Mouse (Mus musculus) CD8-positive naive resting alpha-beta T cell, adult 2 months (primary cell): Measurements from ENCODE around the gene Sapcd1.

Source experiments
- DNase-seq, 2 experiments: peaks; one replicate each; pipeline ENCODE4 v3.0.0; 2022; ENCODE audit warnings: low read depth in 2 of 2, low spot score in 2 of 2

Gene Sapcd1

DNA sequence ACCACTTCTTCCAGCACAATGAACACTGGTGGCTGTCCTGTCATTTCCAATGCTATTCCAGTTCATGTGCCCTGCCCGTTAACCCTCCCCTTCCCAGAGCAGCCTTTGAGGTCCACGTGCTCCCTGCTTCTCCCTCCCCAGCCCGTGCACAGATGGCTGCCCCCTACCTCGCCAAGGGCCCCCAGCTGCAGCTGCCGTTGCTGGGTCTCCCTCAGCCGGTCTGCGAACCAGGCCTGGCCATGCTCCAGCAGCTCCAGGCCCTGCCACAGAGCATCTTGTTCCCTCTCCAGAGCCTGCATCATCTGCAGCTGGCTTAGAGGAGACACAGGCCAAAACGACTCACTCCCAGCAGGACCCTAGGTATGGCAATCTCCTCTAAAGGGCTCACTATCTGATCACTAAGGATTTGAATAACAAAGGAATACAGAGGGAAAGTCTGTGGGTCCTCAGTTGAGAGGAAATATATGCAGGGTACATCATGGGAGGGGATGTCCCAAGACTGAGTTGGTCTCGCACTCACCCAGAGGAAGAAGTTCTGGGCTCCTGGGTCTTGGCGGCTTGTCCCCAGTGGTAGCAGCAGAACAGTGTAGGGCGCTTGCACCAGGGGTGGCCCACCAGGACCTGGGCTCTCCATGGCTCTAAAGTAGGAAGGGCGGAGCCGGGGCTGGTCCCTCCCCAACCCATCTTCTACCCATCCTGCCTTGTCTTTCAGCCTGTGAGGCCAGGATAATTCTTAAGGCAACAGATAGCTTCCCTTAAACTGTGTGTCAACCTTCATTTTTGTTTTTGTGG, at the start of gene Sapcd1:
Gene Sapcd1 (minus strand): TSS at position 740 of the 792 bp plus-strand sequence.
- no peak for DNase-seq

- no peak for DNase-seq
These were observed 49.5 kb upstream of the Sapcd1 start for GRCm38 (mm10) chr17:35077285-35077684.

DNA sequence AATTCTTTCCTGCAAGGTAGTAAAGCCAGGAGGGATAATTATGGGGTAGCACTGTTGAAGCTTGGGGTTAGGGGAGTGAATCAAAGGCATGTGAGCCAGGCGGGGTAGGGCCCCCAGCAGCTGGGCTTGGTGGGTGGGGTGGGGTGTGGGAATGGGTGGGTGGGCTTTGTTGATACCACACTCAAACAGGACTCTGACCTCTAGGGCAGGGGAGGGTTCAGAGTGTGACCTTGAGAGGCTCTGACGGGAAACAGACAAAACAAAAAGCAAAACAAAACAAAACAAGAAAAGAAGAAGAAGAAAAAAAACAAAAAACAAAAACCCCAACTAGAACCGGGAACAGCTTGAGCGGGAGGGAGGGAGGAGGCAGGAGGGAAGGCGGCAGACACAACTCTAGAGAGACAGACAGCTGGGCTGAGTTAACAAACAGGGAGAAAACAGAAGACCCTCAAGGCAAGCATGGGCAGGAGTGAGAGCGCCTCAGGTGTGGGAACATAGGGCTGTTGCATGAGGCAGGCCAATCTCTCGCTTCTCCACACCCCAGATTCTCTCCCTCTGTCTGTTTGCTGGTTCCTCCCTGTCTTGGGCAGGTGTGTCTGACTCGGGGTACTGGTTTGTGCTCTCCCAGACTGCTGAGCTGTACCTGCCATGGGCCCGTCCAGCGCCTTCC, 48.8 kb upstream of the Sapcd1 start, which contains the start of gene Ly6g6e:
Gene Ly6g6e (plus strand): TSS at position 396 of the 670 bp plus-strand sequence.
- DNase-seq = no peak

DNA sequence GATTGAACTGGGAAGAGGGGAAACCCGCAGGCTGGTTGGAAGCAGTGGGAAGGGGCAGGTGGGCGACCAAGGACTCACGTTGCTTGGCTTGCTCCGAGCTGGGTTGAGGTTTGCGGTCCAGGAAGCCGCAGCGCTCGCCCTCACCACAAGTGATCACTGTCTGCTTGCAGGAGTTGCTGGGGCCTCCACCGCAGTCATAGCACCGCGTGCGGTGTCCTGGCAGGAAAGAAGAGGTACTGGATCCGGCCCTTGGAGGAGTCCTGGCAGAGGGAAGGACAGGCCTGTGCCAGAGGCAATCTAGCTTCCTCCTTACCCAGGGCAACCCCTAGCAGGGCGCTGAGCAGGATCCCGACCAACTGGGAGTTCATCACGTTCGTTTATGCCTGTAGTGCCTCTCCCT, 46.3 kb upstream of the Sapcd1 start:
- no peak for DNase-seq

DNA sequence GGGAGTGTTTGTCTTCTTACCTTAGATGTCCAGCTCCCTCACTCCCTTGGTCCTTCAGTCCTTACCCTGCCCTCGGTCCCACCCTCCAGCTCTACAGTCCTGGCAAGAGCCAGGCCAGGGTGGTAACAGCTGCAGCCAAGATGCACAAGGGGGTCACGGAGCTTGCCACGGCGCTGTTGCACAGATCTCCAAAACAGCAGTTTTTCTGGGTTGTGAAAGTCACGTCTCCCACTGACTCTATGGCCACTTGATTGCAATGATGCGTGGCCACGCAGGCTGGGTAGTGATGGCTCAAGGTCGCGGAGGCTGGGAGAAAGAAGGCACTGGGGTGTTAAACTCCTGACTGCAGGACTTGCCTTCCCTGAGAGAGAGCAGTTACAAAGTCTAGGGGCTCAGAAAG, 43.6 kb upstream of the Sapcd1 start:
- no peak for DNase-seq

DNA sequence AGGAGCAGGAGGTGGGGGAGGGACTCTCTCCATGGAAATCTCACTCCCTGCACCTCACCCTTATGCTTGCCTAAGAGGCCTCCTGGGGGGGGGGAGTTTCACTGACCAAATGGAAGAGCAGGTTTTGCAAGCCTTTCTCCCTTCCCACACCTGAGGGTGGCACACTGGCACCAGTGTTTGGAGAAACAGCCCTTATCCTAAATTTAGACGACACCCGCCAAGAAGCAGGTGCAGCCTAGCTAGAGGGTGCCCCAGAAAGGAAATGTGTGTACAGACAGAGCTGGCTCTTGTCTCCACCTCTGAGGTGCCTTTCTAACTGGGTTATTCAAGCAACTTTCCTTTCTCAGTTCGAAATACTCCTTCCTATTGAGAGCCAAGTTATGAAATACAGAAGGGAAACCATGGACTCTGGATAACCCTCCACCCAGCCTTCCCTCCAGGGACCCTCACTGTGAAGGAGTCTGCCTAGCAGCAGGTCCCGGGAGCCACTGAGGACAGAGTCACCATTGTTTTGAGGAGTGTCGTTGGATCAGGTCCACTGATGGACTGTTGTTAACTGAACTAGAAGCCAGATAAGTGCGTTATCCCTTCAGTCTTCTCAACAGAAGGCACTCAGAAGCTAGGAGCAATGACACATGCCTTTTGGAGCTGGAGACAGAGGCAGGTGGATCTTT, 42.9 kb upstream of the Sapcd1 start:
- DNase-seq = no peak

GRCm38 (mm10) chr17:35068213-35068914, 40.5 kb upstream of the Sapcd1 start:
- no peak for DNase-seq

- DNase-seq = no peak
These were observed 38.3 kb upstream of the Sapcd1 start, which contains the start of gene Mpig6b for GRCm38 (mm10) chr17:35066084-35066483. Gene Mpig6b, minus strand, starts transcription at chr17:35066184.

- no peak for DNase-seq
These were observed 37.4 kb upstream of the Sapcd1 start, which contains the start of gene Ly6g6c for GRCm38 (mm10) chr17:35064951-35065947. Gene Ly6g6c, plus strand, starts transcription at chr17:35065388.

GRCm38 (mm10) chr17:35064378-35064877, 36.6 kb upstream of the Sapcd1 start:
- DNase-seq = no peak

DNA sequence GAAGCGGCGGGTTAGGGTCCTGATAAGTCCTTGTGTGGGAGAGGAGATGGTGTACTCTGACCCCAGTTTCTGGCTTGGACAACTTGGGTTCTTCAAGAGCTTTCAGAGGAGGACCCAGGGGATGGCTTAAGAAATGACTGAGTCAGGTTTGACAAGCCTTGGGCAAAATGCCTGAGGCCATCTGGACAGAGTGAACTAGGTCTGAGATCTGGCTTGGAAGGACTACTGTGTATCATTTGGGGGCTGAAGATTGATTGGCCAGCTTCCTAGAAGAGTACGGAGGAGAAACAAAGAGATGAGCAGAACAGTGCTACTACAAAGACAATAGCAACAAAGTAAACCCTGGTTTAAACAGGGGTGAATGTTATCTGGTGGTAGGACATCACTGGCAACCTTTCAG, 35.6 kb upstream of the Sapcd1 start:
- no peak for DNase-seq

DNA sequence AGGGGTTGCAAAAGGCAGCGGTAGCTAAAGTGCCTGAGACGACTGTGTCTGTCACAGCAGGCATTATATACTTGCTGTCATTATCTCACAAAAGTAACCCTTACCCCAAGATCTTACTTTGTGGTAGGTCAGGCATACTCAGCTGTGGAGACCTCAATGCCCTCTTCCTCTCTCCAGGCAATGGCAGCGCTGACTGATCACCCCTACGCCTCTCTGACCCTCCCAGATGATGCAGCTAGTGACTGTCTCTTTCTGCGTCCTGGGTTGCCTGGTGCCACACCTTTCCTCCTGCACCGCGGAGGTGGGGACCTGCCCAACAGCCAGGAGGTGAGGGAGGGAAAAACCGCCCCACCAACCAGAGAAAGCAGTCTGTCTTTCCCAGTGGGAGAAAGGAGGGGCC, 33.5 kb upstream of the Sapcd1 start:
- DNase-seq = no peak

DNA sequence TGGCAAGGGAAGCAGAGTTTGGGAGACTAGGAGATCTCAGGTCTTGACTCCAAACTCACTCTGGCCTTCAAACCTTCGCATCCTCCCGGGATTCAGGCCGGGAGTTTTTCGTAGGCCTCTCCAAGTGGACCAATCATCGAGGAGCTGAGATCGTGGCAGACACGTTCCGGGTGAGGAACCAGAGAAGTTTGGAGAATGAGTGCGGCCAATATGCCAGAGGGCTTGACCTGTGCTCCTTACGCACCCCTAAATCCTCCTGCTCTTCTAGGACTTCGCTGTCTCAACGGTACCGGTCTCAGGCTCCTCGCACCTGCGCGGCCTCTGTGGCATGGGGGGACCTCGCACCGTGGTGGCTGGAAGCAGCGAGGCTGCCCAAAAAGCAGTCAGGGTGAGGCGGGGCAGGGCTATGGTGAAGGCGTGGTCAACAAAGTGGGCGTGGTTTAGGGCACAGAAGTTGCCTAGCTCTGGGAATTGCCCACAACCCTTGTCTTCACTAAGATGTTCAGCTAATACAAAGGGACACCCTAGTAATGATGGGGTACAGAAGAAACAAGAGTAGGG, 33.0 kb upstream of the Sapcd1 start:
- no peak for DNase-seq

- no peak for DNase-seq
These were observed 32.3 kb upstream of the Sapcd1 start for GRCm38 (mm10) chr17:35060071-35060470.

GRCm38 (mm10) chr17:35058911-35059892, 31.4 kb upstream of the Sapcd1 start, which contains the start of gene Ddah2:
Gene Ddah2, plus strand, starts transcription at chr17:35059035.
- DNase-seq = peak; percentile 80 to 87

DNA sequence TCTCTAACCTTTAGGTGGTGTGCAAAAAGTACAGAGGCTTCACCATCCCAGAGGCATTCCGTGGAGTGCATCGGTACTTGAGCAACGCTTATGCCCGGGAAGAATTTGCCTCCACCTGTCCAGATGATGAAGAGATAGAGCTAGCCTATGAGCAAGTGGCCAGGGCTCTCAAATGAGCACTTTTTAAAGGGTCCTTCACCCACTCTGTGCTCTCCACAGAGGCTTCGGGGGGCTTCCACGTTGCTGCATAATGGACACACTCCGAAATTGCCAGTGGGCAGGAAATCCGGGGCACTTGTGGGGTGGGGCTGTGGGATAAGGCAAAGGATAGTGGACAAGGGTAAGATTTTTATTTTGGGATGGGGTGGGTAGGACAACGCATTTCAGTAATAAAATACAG, 30.5 kb upstream of the Sapcd1 start:
- DNase-seq = no peak

DNA sequence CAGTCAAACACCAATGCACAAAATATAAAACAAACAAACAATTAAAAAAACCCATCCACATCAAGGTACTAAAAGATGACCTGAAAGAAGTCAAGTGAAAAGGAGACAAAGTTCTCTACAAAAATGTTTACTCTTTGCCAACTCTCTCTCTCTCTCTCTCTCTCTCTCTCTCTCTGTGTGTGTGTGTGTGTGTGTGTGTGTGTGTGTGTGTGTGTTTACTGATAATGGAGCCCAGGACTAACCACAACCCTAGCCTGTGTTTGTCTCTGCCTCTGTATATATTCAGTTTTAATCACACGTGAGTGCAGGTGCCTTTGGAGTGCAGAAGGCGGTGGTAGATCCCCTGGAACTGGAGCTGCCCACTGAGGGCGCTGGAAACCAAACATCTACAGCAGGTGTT, 29.3 kb upstream of the Sapcd1 start:
- no peak for DNase-seq
